Mouse (Mus musculus): ENCODE results near the gene H2-Q6. TPM values are rescaled to one million over a fixed set of nuclear protein-coding genes. Genes with fewer than 3 reads are reported as not detected.
A peak's percentile ranks its signal among the peaks of the same experiment; 100 is the strongest.
"Not testable (repeated sequence)": the region's sequence is repeated elsewhere in the genome, so short reads cannot be mapped to it uniquely, and the experiment has no call there.

H2-Q6 gene
- total RNA-seq, 1 experiment from 2014 or later: 268 TPM

- not testable (repeated sequence) for ATAC-seq (replicated peaks; ENCODE audit: insufficient number of reproducible peaks, low FRiP score, low TSS enrichment, poor library complexity, severe bottlenecking)
Measured at GRCm38 (mm10) chr17:35428883-35429282, 4.2 kb downstream of the H2-Q6 start.

DNA sequence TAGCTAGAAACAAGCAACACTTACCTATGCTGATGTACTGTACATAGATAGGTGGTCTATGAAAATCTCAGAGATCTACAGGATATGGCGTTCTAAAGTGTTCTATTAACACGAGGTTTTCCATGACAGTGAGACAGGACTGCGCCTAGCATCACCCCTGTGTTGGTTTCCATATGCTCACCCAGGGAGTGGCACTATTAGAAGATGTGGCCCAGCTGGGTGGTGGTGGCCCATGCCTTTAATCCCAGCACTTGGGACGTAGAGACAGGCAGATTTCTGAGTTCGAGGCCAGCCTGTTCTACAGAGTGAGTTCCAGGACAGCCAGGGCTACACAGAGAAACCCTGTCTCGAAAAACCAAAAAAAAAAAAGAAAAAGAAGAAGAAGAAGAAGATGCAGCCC is 6.0 kb downstream of the H2-Q6 start:
- not testable (repeated sequence) for ATAC-seq (replicated peaks; ENCODE audit: insufficient number of reproducible peaks, low FRiP score, low TSS enrichment, poor library complexity, severe bottlenecking)

DNA sequence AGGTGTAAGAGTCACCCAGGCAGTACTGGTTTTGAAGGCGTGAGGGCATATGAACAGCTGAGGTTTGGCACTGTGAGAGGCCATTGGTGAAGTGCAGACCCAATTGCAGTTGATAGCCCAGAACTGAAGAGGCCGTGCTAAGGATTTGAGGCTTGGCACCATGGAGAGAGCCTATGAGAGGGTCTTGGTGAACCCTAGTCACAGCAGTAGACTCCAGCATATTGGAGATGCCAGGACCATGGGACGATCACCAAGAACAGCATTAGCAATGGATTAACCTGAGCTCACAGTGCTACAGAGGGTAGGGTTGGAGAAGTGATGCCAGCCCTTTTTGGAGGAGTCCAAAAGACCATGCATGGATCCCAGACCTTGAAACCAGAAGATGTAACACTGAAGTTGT is 7.5 kb downstream of the H2-Q6 start:
- not testable (repeated sequence) for ATAC-seq (replicated peaks; ENCODE audit: insufficient number of reproducible peaks, low FRiP score, low TSS enrichment, poor library complexity, severe bottlenecking)

GRCm38 (mm10) chr17:35434836-35435235 is 10.2 kb downstream of the H2-Q6 start:
- not testable (repeated sequence) for ATAC-seq (replicated peaks; ENCODE audit: insufficient number of reproducible peaks, low FRiP score, low TSS enrichment, poor library complexity, severe bottlenecking)

DNA sequence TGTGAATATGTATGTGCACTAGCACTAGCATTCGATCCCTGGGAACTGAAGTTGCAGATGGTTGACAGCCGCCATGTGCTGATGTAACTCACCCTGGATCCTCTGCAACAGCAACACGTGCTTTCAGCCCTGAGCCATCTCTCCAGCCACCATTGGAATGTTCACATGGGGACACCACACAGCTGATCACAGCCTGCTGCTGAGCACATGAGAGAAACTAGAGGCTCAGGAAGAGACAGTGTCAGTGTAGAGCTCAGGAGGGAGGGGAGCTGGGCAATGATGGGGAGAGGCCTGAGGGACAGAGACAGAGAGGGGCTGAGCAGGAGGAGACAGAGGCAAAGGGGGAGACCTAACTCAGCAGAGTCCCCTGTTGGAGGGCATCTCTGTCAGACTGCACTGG is 10.9 kb downstream of the H2-Q6 start:
- ATAC-seq (replicated peaks; ENCODE audit: insufficient number of reproducible peaks, low FRiP score, low TSS enrichment, poor library complexity, severe bottlenecking): not testable (repeated sequence)

DNA sequence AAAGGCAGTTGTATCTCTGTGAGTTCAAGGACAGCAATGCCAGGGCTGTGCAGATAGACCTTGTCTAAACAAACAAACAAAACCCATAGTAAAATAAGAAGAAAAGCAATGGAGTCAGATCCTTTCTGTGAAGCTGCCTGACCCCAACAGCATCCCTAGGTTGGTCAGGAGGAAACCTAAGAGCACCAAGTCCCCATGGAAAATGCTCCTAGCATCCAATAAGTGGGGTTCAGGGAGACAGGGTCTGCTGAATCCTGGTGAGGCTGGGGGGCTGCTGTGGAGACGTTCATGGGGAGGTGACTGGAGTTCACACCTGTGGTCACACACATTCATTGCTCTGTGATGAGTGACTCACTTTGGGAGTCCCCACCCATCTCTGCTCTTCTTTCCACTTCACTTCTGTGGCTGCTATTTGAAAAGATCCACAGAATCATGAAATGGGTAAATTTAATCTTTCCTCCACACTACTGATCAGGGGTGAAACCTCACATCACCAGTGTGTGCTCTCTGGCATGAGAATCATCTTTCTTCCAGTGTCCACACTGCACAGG is 12.8 kb downstream of the H2-Q6 start:
- not testable (repeated sequence) for ATAC-seq (replicated peaks; ENCODE audit: insufficient number of reproducible peaks, low FRiP score, low TSS enrichment, poor library complexity, severe bottlenecking)

DNA sequence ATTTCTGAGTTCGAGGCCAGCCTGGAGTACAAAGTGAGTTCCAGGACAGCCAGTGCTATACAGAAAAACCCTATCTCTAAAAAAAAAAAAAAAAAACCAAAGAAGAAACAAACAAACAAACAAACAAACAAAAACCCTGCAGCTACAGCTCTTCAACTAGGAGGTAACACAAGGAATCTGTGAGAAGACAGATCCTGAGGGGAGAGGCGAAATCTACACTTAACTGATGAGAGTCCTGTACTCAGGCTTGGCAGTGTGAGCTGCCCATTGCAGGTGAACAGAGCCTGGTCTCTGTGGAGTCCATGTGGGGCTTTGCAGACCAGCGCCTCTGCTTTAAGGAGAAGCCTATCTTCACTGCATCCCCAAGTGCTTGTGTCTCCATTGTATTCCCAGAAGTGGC is 13.7 kb downstream of the H2-Q6 start:
- ATAC-seq (replicated peaks; ENCODE audit: insufficient number of reproducible peaks, low FRiP score, low TSS enrichment, poor library complexity, severe bottlenecking): not testable (repeated sequence)

- ATAC-seq (replicated peaks; ENCODE audit: insufficient number of reproducible peaks, low FRiP score, low TSS enrichment, poor library complexity, severe bottlenecking): peak; percentile 94
Measured at GRCm38 (mm10) chr17:35438885-35439284, 14.2 kb downstream of the H2-Q6 start, which contains the start of gene H2-Q7. TSS of gene H2-Q7 (plus strand) at chr17:35439155.

GRCm38 (mm10) chr17:35439295-35439747 is 14.7 kb downstream of the H2-Q6 start:
- ATAC-seq (replicated peaks; ENCODE audit: insufficient number of reproducible peaks, low FRiP score, low TSS enrichment, poor library complexity, severe bottlenecking): not testable (repeated sequence)

DNA sequence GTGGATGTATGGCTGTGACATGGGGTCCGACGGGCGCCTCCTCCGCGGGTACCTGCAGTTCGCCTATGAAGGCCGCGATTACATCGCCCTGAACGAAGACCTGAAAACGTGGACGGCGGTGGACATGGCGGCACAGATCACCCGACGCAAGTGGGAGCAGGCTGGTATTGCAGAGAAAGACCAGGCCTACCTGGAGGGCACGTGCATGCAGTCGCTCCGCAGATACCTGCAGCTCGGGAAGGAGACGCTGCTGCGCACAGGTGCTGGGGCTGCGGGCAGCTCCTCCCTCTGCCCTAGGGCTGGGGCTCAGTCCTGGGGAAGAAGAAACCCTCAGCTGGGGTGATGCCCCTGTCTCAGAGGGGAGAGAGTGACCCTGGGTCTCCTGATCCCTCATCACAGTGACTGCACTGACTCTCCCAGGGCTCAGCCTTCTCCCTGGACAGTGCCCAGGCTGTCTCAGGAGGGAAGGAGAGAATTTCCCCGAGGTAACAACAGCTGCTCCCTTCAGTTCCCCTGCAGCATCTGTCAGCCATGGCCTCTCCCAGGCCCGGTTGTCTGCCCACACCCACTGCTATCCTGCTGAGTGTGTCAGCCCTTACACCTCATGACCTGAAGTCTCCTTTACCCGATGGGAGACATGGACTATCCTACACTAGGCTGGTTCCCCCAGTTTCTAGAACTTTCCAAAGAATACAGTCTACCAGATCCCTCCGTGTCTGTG is 15.4 kb downstream of the H2-Q6 start:
- ATAC-seq (replicated peaks; ENCODE audit: insufficient number of reproducible peaks, low FRiP score, low TSS enrichment, poor library complexity, severe bottlenecking): not testable (repeated sequence)

GRCm38 (mm10) chr17:35442376-35442775 is 17.7 kb downstream of the H2-Q6 start:
- not testable (repeated sequence) for ATAC-seq (replicated peaks; ENCODE audit: insufficient number of reproducible peaks, low FRiP score, low TSS enrichment, poor library complexity, severe bottlenecking)

GRCm38 (mm10) chr17:35444510-35444909 is 19.9 kb downstream of the H2-Q6 start:
- not testable (repeated sequence) for ATAC-seq (replicated peaks; ENCODE audit: insufficient number of reproducible peaks, low FRiP score, low TSS enrichment, poor library complexity, severe bottlenecking)

DNA sequence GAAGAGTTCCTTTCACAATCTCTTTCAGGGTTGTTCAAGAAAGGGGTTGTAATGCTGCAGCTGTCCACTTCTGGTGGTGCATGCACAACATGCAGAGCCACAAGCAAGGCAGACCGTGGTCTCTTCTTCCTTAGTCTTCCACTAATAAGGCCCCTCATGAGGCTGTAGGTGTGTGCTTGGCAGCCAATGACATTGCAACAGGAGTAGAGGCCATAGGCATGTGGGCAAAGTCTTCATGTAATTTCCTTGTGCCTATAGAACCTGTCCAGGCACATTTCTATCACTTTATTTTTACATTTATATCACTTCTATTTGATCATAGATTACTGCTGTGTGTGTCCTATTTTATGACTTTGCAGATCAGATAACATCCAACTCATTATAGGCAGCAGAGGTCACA is 33.6 kb downstream of the H2-Q6 start:
- not testable (repeated sequence) for ATAC-seq (replicated peaks; ENCODE audit: insufficient number of reproducible peaks, low FRiP score, low TSS enrichment, poor library complexity, severe bottlenecking)

DNA sequence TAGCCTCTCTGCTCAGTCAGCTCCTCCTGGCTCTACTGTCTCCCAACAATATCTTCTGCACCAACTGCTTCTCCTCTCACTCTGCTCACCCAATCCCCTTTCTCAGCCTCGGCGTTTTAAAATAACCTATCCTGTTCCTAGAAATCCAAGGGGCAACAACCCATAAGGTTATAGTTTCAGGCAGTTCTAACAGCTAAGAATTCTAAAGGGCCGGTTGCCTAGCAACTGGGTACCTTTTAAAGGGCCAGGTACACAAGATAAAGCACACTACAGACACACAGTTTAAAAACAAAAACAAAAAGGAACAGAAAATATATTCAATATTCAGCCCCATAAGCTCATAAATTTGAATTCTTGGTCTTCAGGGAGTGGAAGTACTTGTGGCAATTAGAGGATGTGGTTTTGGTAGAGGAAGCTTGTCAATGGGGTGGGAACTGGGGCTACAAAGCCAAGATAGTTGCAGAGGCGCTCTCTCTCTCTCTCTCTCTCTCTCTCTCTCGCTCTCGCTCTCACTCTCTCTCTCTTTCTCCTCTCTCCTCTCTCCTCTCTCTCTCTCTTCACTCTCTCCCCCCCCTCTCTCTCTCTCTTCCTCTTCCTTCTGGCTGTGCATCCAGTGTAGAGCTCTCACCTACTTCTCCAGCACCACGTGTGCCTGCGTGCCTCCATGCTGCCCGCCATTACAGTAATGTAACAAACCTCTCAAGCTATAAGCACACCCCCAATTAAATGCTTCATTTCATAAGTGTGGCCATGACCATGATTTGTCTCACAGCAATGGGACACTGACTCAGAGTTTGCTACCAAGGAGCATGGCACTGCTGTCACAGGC is 36.1 kb downstream of the H2-Q6 start:
- peak; percentile 86 for ATAC-seq (replicated peaks; ENCODE audit: insufficient number of reproducible peaks, low FRiP score, low TSS enrichment, poor library complexity, severe bottlenecking)

DNA sequence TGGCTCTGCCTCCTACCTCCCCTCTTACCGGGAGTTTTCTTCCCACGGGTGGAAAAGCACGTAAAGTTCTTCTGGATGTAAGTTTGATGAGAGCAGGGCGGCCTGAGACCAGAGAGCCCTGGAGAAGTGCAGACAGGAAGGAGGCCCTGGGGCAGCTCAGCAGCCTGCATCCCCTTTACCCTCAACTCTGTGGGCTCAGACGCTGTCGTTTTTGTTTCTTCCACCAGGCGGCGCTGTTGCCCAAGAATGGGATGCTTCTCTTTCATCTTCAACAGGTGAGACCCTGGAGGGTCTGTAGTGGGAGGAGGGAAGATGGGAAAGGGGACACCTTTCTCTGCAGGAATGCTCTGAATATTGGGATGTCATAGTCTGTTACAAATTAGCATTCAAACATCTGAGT is 41.0 kb downstream of the H2-Q6 start:
- not testable (repeated sequence) for ATAC-seq (replicated peaks; ENCODE audit: insufficient number of reproducible peaks, low FRiP score, low TSS enrichment, poor library complexity, severe bottlenecking)

DNA sequence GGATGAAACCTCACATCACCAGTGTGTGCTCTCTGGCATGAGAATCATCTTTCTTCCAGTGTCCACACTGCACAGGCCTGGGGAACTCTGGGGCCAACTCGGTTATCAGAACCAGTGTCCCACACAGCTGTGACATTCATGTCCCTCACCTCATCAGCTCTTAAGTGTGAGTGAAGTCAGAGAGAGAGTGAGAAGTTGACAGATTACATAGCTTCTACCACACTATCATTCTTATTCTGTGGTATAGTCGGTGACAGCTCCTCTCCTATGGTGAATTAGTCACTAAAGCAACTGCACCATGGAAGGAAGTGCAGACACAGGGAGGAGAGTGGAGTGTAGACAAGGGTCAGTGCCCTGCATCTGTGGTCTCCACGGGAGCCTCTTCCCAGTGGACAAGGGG is 44.3 kb downstream of the H2-Q6 start:
- not testable (repeated sequence) for ATAC-seq (replicated peaks; ENCODE audit: insufficient number of reproducible peaks, low FRiP score, low TSS enrichment, poor library complexity, severe bottlenecking)

DNA sequence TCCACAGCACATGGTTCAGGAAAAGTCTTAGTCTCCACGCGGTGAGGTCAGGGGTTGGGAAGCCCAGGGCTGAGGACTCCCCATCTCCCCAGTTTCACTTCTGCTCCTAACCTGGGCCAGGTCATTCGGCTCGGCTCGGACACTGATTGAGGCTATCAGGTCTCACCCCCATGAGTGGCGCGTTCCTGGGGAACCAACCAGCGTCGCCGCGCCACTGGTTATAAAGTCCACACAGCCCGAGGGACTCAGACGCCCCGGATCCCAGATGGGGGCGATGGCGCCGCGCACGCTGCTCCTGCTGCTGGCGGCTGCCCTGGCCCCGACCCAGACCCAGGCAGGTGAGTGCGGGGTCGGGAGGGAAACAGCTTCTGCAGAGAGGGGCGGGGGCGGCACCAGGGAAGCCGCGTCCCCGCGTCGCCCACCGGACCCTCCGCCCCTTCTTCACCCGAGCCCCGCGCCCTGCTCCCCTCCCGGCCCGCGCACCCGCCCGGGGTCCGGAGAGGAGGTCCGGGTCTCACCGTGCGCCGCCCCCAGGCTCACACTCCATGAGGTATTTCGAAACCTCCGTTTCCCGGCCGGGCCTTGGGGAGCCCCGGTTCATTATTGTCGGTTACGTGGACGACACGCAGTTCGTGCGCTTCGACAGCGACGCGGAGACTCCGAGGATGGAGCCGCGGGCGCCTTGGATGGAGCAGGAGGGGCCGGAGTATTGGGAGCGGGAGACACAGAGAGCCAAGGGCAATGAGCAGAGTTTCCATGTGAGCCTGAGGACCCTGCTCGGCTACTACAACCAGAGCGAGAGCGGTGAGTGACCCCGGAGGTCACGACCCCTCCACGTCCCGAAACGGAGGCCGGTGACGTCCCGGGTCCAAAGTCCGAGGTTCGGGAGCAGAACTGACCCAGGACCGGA is 45.4 kb downstream of the H2-Q6 start, which contains the start of gene H2-Q10:
TSS of gene H2-Q10 (plus strand) at position 248 of the 910 bp plus-strand sequence.
- no peak for ATAC-seq (replicated peaks; ENCODE audit: insufficient number of reproducible peaks, low FRiP score, low TSS enrichment, poor library complexity, severe bottlenecking)

Data from monocyte, adult 5-6 weeks (primary cell).